Mouse (Mus musculus) erythroblast, embryonic 14.5 days (primary cell): ENCODE results near the gene Cblc. TPM values are rescaled to one million over a fixed set of nuclear protein-coding genes. Genes with fewer than 3 reads are reported as not detected.

Experiments used
- H3K27me3 ChIP-seq: 2 replicates; pipeline ENCODE4 v1.6.1; 2012; ENCODE audit warnings: inconsistent platforms; ENCODE audit not compliant: control insufficient read depth
- H3K36me3 ChIP-seq: 2 replicates; pipeline ENCODE4 v1.6.1; 2012; ENCODE audit warnings: mild to moderate bottlenecking, inconsistent platforms; ENCODE audit not compliant: control insufficient read depth
- H3K4me1 ChIP-seq: 2 replicates; pipeline ENCODE4 v1.6.1; 2012; ENCODE audit warnings: inconsistent platforms; ENCODE audit not compliant: control insufficient read depth
- H3K4me3 ChIP-seq: replicated peaks from 2 replicates; pipeline ENCODE3; 2012; ENCODE audit warnings: moderate library complexity, mild to moderate bottlenecking, inconsistent platforms
- H3K9me3 ChIP-seq: 2 replicates; pipeline ENCODE4 v1.6.1; 2012; ENCODE audit warnings: low read length, inconsistent platforms, mixed read lengths; ENCODE audit not compliant: control insufficient read depth
- GATA1 ChIP-seq: IDR thresholded peaks from 2 replicates; pipeline ENCODE4 v1.6.1; 2012; ENCODE audit warnings: low read length, inconsistent platforms, mixed read lengths
- TAL1 ChIP-seq: IDR thresholded peaks from 3 replicates; pipeline ENCODE4 v1.6.1; 2012; ENCODE audit warnings: low read length, inconsistent platforms, mixed read lengths
- polyA plus RNA-seq: library from polyadenylated mRNA; stranded (reverse); fragments of >175 nt; gene quantifications from 2 replicates; pipeline ENCODE4 v1.2.3, GENCODE M21; 2012

The Cblc gene
- polyA plus RNA-seq, 1 experiment, result not detected

GRCm38 (mm10) chr7:19742468-19742867, 54.1 kb downstream of the Cblc start:
- peaks cover 49% of the 10 kb centered on the region for H3K4me1 ChIP-seq
- TF ChIP-seq GATA1 (no peak), TAL1 (no peak)
- peaks cover 2% of the 10 kb centered on the region; the same call in 1 of the 2 replicates for H3K27me3 ChIP-seq

GRCm38 (mm10) chr7:19741329-19742031, 55.1 kb downstream of the Cblc start:
- Histone ChIP-seq H3K27me3 (no peaks in the 10 kb centered on the region), H3K9me3 (no peaks in the 10 kb centered on the region), H3K4me3 (no peak overlapping the region), H3K36me3 (peaks cover 4% of the 10 kb centered on the region; the same call in 1 of the 2 replicates), H3K4me1 (peaks cover 49% of the 10 kb centered on the region)
- no peak for TF ChIP-seq GATA1
- TF ChIP-seq TAL1, result no peak

More at GRCm38 (mm10) chr7:19742468-19742867, 54.1 kb downstream of the Cblc start:
- H3K4me3 ChIP-seq, result no peak overlapping the region
- H3K36me3 ChIP-seq, result peaks cover 4% of the 10 kb centered on the region; the same call in 1 of the 2 replicates
- H3K9me3 ChIP-seq, result no peaks in the 10 kb centered on the region

- Histone ChIP-seq H3K4me1 (peaks cover 57% of the 10 kb centered on the region), H3K9me3 (no peaks in the 10 kb centered on the region), H3K4me3 (no peak overlapping the region), H3K27me3 (no peaks in the 10 kb centered on the region), H3K36me3 (peaks cover 4% of the 10 kb centered on the region; the same call in 1 of the 2 replicates)
- TF ChIP-seq GATA1 (no peak), TAL1 (no peak)
Measured at GRCm38 (mm10) chr7:19740269-19740668, 56.3 kb downstream of the Cblc start.

- H3K36me3 ChIP-seq, result peaks cover 4% of the 10 kb centered on the region; the same call in 1 of the 2 replicates
- H3K9me3 ChIP-seq, result no peaks in the 10 kb centered on the region
- no peak for TF ChIP-seq GATA1
- TF ChIP-seq TAL1, result no peak
- H3K4me3 ChIP-seq, result no peak overlapping the region
- no peaks in the 10 kb centered on the region for H3K27me3 ChIP-seq
- H3K4me1 ChIP-seq, result peaks cover 61% of the 10 kb centered on the region
Measured at GRCm38 (mm10) chr7:19738771-19739170, 57.8 kb downstream of the Cblc start.

- Histone ChIP-seq H3K36me3 (peaks cover 8% of the 10 kb centered on the region; the same call in 1 of the 2 replicates), H3K9me3 (no peaks in the 10 kb centered on the region), H3K4me3 (peak overlapping the region; percentile 36), H3K4me1 (peaks cover 56% of the 10 kb centered on the region), H3K27me3 (no peaks in the 10 kb centered on the region)
- no peak for TF ChIP-seq GATA1
- peak; percentile 12; the same call in 1 of the 3 replicates for TF ChIP-seq TAL1
Measured at GRCm38 (mm10) chr7:19736389-19737057, 60.1 kb downstream of the Cblc start.

- H3K4me3 ChIP-seq, result no peak overlapping the region
- H3K9me3 ChIP-seq, result no peaks in the 10 kb centered on the region
- H3K4me1 ChIP-seq, result peaks cover 45% of the 10 kb centered on the region
- no peak for TF ChIP-seq GATA1
- TF ChIP-seq TAL1, result no peak
- H3K36me3 ChIP-seq, result peaks cover 16% of the 10 kb centered on the region; the same call in 1 of the 2 replicates
- no peaks in the 10 kb centered on the region for H3K27me3 ChIP-seq
Measured at GRCm38 (mm10) chr7:19734178-19734666, 62.4 kb downstream of the Cblc start.

Other genes with a start within 250 kb of the Cblc start
- gene Ppp1r37, start 233.7 kb downstream of the Cblc start, polyA plus RNA-seq, result 26.4 and 32.4 TPM in 2 replicates
- 0.14 and 0.16 TPM in 2 replicates for gene Zfp296, start 219.5 kb downstream of the Cblc start, polyA plus RNA-seq
- gene Gemin7, start 219.2 kb downstream of the Cblc start, polyA plus RNA-seq, result 12.9 and 13.5 TPM in 2 replicates
- 10.2 and 11.9 TPM in 2 replicates for gene Clasrp, start 192.3 kb downstream of the Cblc start, polyA plus RNA-seq
- gene Relb, start 167.4 kb downstream of the Cblc start, polyA plus RNA-seq, result 0.32 and 0.48 TPM in 2 replicates
- gene Clptm1, start 131.8 kb downstream of the Cblc start, polyA plus RNA-seq, result 15.2 and 16.7 TPM in 2 replicates
- 0.32 and 0.99 TPM in 2 replicates for gene Apoc2, start 118.9 kb downstream of the Cblc start, polyA plus RNA-seq
- not detected in 2 replicates for gene Gm44805, start 115.4 kb downstream of the Cblc start, polyA plus RNA-seq
- 0.10 and 0.20 TPM in 2 replicates for gene Apoc4, start 115.3 kb downstream of the Cblc start, polyA plus RNA-seq
- gene Apoc1, start 104.1 kb downstream of the Cblc start, polyA plus RNA-seq, result 0.94 and 1.3 TPM in 2 replicates
- 12.1 and 14.3 TPM in 2 replicates for gene Apoe, start 97.6 kb downstream of the Cblc start, polyA plus RNA-seq
- gene Tomm40, start 81.4 kb downstream of the Cblc start, polyA plus RNA-seq, result 12.7 and 13.1 TPM in 2 replicates
- 0.13 and 0.15 TPM in 2 replicates for gene Nectin2, start 46.3 kb downstream of the Cblc start, polyA plus RNA-seq
- 0.02 TPM in 1 of 2 replicates, not detected in the other for gene Bcam, start 25.8 kb downstream of the Cblc start, polyA plus RNA-seq
- gene Bcl3, start 26.0 kb upstream of the Cblc start, polyA plus RNA-seq, result 0.15 and 0.18 TPM in 2 replicates
- gene Gm19345, start 55.2 kb upstream of the Cblc start, polyA plus RNA-seq, result not detected in 2 replicates
- not detected in 2 replicates for gene Ceacam16, start 64.5 kb upstream of the Cblc start, polyA plus RNA-seq
- not detected in 2 replicates for gene Ceacam19, start 91.2 kb upstream of the Cblc start, polyA plus RNA-seq
- gene Pvr, start 124.4 kb upstream of the Cblc start, polyA plus RNA-seq, result 0.02 and 0.04 TPM in 2 replicates
- gene Igsf23, start 153.9 kb upstream of the Cblc start, polyA plus RNA-seq, result not detected in 2 replicates
- gene Ceacam20, start 168.6 kb upstream of the Cblc start, polyA plus RNA-seq, result not detected in 2 replicates
- gene Nlrp9b, start 194.7 kb upstream of the Cblc start, polyA plus RNA-seq, result not detected in 2 replicates